Mouse (Mus musculus): ENCODE measurements at regions not wholly inside any gene's neighbourhood (a gene's known extent, or its start where the extent isn't known, plus 50 kb on each side); places are given as distances from the start of the nearest gene placed in this dataset.

- H3K27ac ChIP-seq (replicated peaks), result no peak overlapping the region
- no peaks in the 10 kb centered on the region for H3K9me3 ChIP-seq
- H3K27me3 ChIP-seq, result no peaks in the 10 kb centered on the region
- H3K36me3 ChIP-seq, result no peaks in the 10 kb centered on the region
- no peak overlapping the region for H3K4me3 ChIP-seq
- no peak for ATAC-seq (ENCODE audit: low FRiP score, low read depth)
- no peak overlapping the region for H3K4me2 ChIP-seq (replicated peaks)
- no peaks in the 10 kb centered on the region for H3K4me1 ChIP-seq
- H3K9ac ChIP-seq (replicated peaks), result no peak overlapping the region
- WGBS, result 73% methylated on average over 6 of the region's 6 CpGs
These were observed 279.8 kb upstream of the Foxq1 start for GRCm38 (mm10) chr13:31276005-31276644.

GRCm38 (mm10) chr13:31290630-31291029 is 265.3 kb upstream of the Foxq1 start:
- Histone ChIP-seq H3K27ac (replicated peaks) (no peak overlapping the region), H3K9ac (replicated peaks) (no peak overlapping the region), H3K27me3 (no peaks in the 10 kb centered on the region), H3K4me2 (replicated peaks) (no peak overlapping the region), H3K4me1 (no peaks in the 10 kb centered on the region), H3K36me3 (no peaks in the 10 kb centered on the region), H3K4me3 (no peak overlapping the region), H3K9me3 (no peaks in the 10 kb centered on the region)
- no peak for ATAC-seq (ENCODE audit: low FRiP score, low read depth)
- 89% methylated on average over 7 of the region's 7 CpGs for WGBS

- Histone ChIP-seq H3K4me2 (replicated peaks) (no peak overlapping the region), H3K4me3 (no peak overlapping the region), H3K27ac (replicated peaks) (no peak overlapping the region), H3K36me3 (no peaks in the 10 kb centered on the region), H3K4me1 (no peaks in the 10 kb centered on the region), H3K27me3 (no peaks in the 10 kb centered on the region), H3K9ac (replicated peaks) (no peak overlapping the region), H3K9me3 (no peaks in the 10 kb centered on the region)
- WGBS, result 83% methylated on average over 13 of the region's 13 CpGs
- ATAC-seq (ENCODE audit: low FRiP score, low read depth), result no peak
These were observed 263.1 kb upstream of the Foxq1 start for GRCm38 (mm10) chr13:31292584-31293387.

- 93% methylated on average over 7 of the region's 7 CpGs for WGBS
These were observed 261.9 kb upstream of the Foxq1 start for GRCm38 (mm10) chr13:31294011-31294410.

GRCm38 (mm10) chr13:31303194-31303593 is 252.7 kb upstream of the Foxq1 start:
- Histone ChIP-seq H3K36me3 (no peaks in the 10 kb centered on the region), H3K4me2 (replicated peaks) (no peak overlapping the region), H3K9me3 (no peaks in the 10 kb centered on the region), H3K27me3 (no peaks in the 10 kb centered on the region), H3K4me3 (no peak overlapping the region), H3K9ac (replicated peaks) (no peak overlapping the region), H3K4me1 (no peaks in the 10 kb centered on the region), H3K27ac (replicated peaks) (no peak overlapping the region)
- WGBS, result 84% methylated on average over 5 of the region's 5 CpGs
- ATAC-seq (ENCODE audit: low FRiP score, low read depth), result no peak

More at GRCm38 (mm10) chr13:31294011-31294410, 261.9 kb upstream of the Foxq1 start:
- no peak for ATAC-seq (ENCODE audit: low FRiP score, low read depth)
- H3K4me3 ChIP-seq, result no peak overlapping the region
- H3K9ac ChIP-seq (replicated peaks), result no peak overlapping the region
- H3K27ac ChIP-seq (replicated peaks), result no peak overlapping the region
- no peak overlapping the region for H3K4me2 ChIP-seq (replicated peaks)
- no peaks in the 10 kb centered on the region for H3K4me1 ChIP-seq
- no peaks in the 10 kb centered on the region for H3K36me3 ChIP-seq
- no peaks in the 10 kb centered on the region for H3K27me3 ChIP-seq
- H3K9me3 ChIP-seq, result no peaks in the 10 kb centered on the region

- no peaks in the 10 kb centered on the region for H3K9me3 ChIP-seq
- H3K36me3 ChIP-seq, result no peaks in the 10 kb centered on the region
- H3K4me3 ChIP-seq, result no peak overlapping the region
- no peak overlapping the region for H3K27ac ChIP-seq (replicated peaks)
- H3K27me3 ChIP-seq, result no peaks in the 10 kb centered on the region
- no peak for ATAC-seq (ENCODE audit: low FRiP score, low read depth)
- WGBS, result 83% methylated on average over 5 of the region's 5 CpGs
- no peak overlapping the region for H3K9ac ChIP-seq (replicated peaks)
- no peak overlapping the region for H3K4me2 ChIP-seq (replicated peaks)
- no peaks in the 10 kb centered on the region for H3K4me1 ChIP-seq
These were observed 251.6 kb upstream of the Foxq1 start for GRCm38 (mm10) chr13:31304286-31304865.

- H3K4me3 ChIP-seq, result no peak overlapping the region
- no peak for ATAC-seq (ENCODE audit: low FRiP score, low read depth)
- H3K4me2 ChIP-seq (replicated peaks), result no peak overlapping the region
- no peak overlapping the region for H3K27ac ChIP-seq (replicated peaks)
- 74% methylated on average over 6 of the region's 6 CpGs for WGBS
- no peaks in the 10 kb centered on the region for H3K9me3 ChIP-seq
- no peaks in the 10 kb centered on the region for H3K36me3 ChIP-seq
- H3K27me3 ChIP-seq, result no peaks in the 10 kb centered on the region
- no peak overlapping the region for H3K9ac ChIP-seq (replicated peaks)
- no peaks in the 10 kb centered on the region for H3K4me1 ChIP-seq
These were observed 246.8 kb upstream of the Foxq1 start for GRCm38 (mm10) chr13:31309083-31309621.

- Histone ChIP-seq H3K36me3 (no peaks in the 10 kb centered on the region), H3K9ac (replicated peaks) (no peak overlapping the region), H3K27me3 (no peaks in the 10 kb centered on the region), H3K4me3 (no peak overlapping the region), H3K4me1 (no peaks in the 10 kb centered on the region), H3K9me3 (no peaks in the 10 kb centered on the region), H3K4me2 (replicated peaks) (no peak overlapping the region), H3K27ac (replicated peaks) (no peak overlapping the region)
- WGBS, result 60% methylated on average over 7 of the region's 7 CpGs
- ATAC-seq (ENCODE audit: low FRiP score, low read depth), result no peak
These were observed 243.2 kb upstream of the Foxq1 start for GRCm38 (mm10) chr13:31312772-31313171.

- Histone ChIP-seq H3K36me3 (no peaks in the 10 kb centered on the region), H3K27me3 (no peaks in the 10 kb centered on the region), H3K9ac (replicated peaks) (no peak overlapping the region), H3K4me2 (replicated peaks) (no peak overlapping the region), H3K9me3 (no peaks in the 10 kb centered on the region), H3K4me1 (no peaks in the 10 kb centered on the region), H3K27ac (replicated peaks) (no peak overlapping the region), H3K4me3 (no peak overlapping the region)
- ATAC-seq (ENCODE audit: low FRiP score, low read depth), result no peak
- WGBS, result 74% methylated on average over 5 of the region's 5 CpGs
These were observed 242.1 kb upstream of the Foxq1 start for GRCm38 (mm10) chr13:31313821-31314220.

GRCm38 (mm10) chr13:31317066-31317465 is 238.9 kb upstream of the Foxq1 start:
- Histone ChIP-seq H3K4me3 (no peak overlapping the region), H3K4me2 (replicated peaks) (no peak overlapping the region), H3K4me1 (no peaks in the 10 kb centered on the region), H3K9ac (replicated peaks) (no peak overlapping the region), H3K9me3 (no peaks in the 10 kb centered on the region), H3K27me3 (no peaks in the 10 kb centered on the region), H3K36me3 (no peaks in the 10 kb centered on the region), H3K27ac (replicated peaks) (no peak overlapping the region)
- 81% methylated on average over 8 of the region's 8 CpGs for WGBS
- ATAC-seq (ENCODE audit: low FRiP score, low read depth), result no peak

GRCm38 (mm10) chr13:31318008-31318407 is 237.9 kb upstream of the Foxq1 start:
- H3K9ac ChIP-seq (replicated peaks), result no peak overlapping the region
- no peak for ATAC-seq (ENCODE audit: low FRiP score, low read depth)
- 83% methylated on average over 2 of the region's 2 CpGs for WGBS
- no peaks in the 10 kb centered on the region for H3K27me3 ChIP-seq
- H3K36me3 ChIP-seq, result no peaks in the 10 kb centered on the region
- no peak overlapping the region for H3K27ac ChIP-seq (replicated peaks)
- no peaks in the 10 kb centered on the region for H3K9me3 ChIP-seq
- H3K4me1 ChIP-seq, result no peaks in the 10 kb centered on the region
- H3K4me2 ChIP-seq (replicated peaks), result no peak overlapping the region
- H3K4me3 ChIP-seq, result no peak overlapping the region

- Histone ChIP-seq H3K4me1 (no peaks in the 10 kb centered on the region), H3K4me3 (no peak overlapping the region), H3K27me3 (no peaks in the 10 kb centered on the region), H3K9ac (replicated peaks) (no peak overlapping the region), H3K27ac (replicated peaks) (no peak overlapping the region), H3K4me2 (replicated peaks) (no peak overlapping the region), H3K9me3 (no peaks in the 10 kb centered on the region), H3K36me3 (no peaks in the 10 kb centered on the region)
- WGBS, result 86% methylated on average over 2 of the region's 2 CpGs
- ATAC-seq (ENCODE audit: low FRiP score, low read depth), result no peak
These were observed 234.5 kb upstream of the Foxq1 start for GRCm38 (mm10) chr13:31321411-31321810.
